Mouse (Mus musculus) midbrain, postnatal 0 days (tissue): ENCODE measurements around the gene Ncor1. TPM values are rescaled to one million over a fixed set of nuclear protein-coding genes. Genes with fewer than 3 reads are reported as not detected.
"Not testable (repeated sequence)": the region's sequence is repeated elsewhere in the genome, so short reads cannot be mapped to it uniquely, and the experiment has no call there.

Experiments
- ATAC-seq: fragments of 200-750 bp; cut with Nextera tagmentation; 2 replicates; pipeline ENCODE4 v1.8.0; 2017; ENCODE audit warnings: moderate number of reproducible peaks, mild to moderate bottlenecking, moderate TSS enrichment, moderate library complexity; ENCODE audit not compliant: low FRiP score
- DNase-seq: peaks from one replicate; pipeline ENCODE4 v3.0.0-alpha.2; 2015; ENCODE audit warnings: low spot score
- H3K27ac ChIP-seq: fragments of 300-500 bp; sonication (generic); 2 replicates; pipeline ENCODE4 v1.5.1; 2014; ENCODE audit warnings: low read depth, mild to moderate bottlenecking, low read length, mixed read lengths
- H3K27me3 ChIP-seq: fragments of 300-500 bp; sonication (generic); 2 replicates; pipeline ENCODE4 v1.6.1; 2014; ENCODE audit warnings: low read length, control low read depth, mixed read lengths; ENCODE audit not compliant: insufficient read depth
- H3K36me3 ChIP-seq: fragments of 300-500 bp; sonication (generic); 2 replicates; pipeline ENCODE4 v1.6.1; 2014; ENCODE audit warnings: low read length, control low read depth, mixed read lengths; ENCODE audit not compliant: insufficient read depth
- H3K4me1 ChIP-seq: fragments of 300-500 bp; sonication (generic); 2 replicates; pipeline ENCODE4 v1.6.1; 2014; ENCODE audit warnings: mild to moderate bottlenecking, control low read depth, antibody characterized with exemption, low read length, mixed read lengths; ENCODE audit not compliant: insufficient read depth
- H3K4me2 ChIP-seq: fragments of 300-500 bp; sonication (generic); 2 replicates; pipeline ENCODE4 v1.6.1; 2014; ENCODE audit warnings: low read depth, mild to moderate bottlenecking, low read length, mixed read lengths; ENCODE audit not compliant: poor library complexity, severe bottlenecking
- H3K4me3 ChIP-seq: fragments of 300-500 bp; sonication (generic); 2 replicates; pipeline ENCODE4 v1.5.1; 2014; ENCODE audit warnings: low read depth, mild to moderate bottlenecking, low read length, moderate library complexity
- H3K9ac ChIP-seq: fragments of 300-500 bp; sonication (generic); replicated peaks from 2 replicates; pipeline ENCODE4 v1.6.1; 2014; ENCODE audit warnings: mild to moderate bottlenecking, low read length, moderate library complexity, mixed read lengths; ENCODE audit not compliant: poor library complexity, severe bottlenecking
- H3K9me3 ChIP-seq: fragments of 300-500 bp; sonication (generic); 2 replicates; pipeline ENCODE4 v1.6.1; 2016; ENCODE audit warnings: low read length, control low read depth
- CTCF ChIP-seq: IDR thresholded peaks from 2 replicates; pipeline ENCODE4 v1.5.1; 2016; ENCODE audit warnings: antibody characterized with exemption, mild to moderate bottlenecking
- WGBS: fragments of 180-500 bp; shearing (Covaris S2); extraction: QIAGEN DNeasy Blood & Tissue Kit; methylation state at CpG from one replicate; pipeline ENCODE4 v1.1.7; 2014; 5-methylcytosine and 5-hydroxymethylcytosine counted together
- polyA plus RNA-seq: library from polyadenylated mRNA; unstranded; fragments of >200 nt; fragmentation: Nextera tagmentation; extraction: Ambion mirVana; gene quantifications from 2 replicates; pipeline ENCODE4 v1.2.1, GENCODE M21; 2015
- total RNA-seq: library from RNA; depleted of rRNA; stranded (reverse); fragments of >200 nt; gene quantifications from 2 replicates; pipeline ENCODE4 v1.2.3, GENCODE M21; 2014

Ncor1 gene
- total and polyA plus RNA-seq, 2 experiments from 2014 or later = 128 to 152 TPM

DNA sequence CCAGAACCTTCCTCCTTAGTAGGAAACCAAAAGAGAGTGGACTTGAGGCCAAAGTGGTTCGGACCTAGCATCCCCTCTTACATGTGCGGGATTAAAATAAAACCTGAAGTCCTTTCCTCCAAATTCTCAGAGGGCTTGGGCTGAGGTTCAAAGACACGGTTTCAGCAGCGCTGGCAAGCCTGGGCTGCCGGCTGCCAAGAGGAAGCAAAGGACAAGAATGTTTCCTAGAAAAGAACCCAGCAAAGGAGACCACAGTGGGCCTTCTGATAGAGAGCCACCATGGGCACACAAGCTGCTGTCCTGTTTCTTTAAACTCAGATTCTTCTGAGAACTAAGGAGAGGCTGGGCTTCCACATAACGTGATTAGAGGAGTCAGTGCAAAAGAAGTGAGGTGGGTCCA lies 20.6 kb upstream of the Ncor1 start:
- TF ChIP-seq CTCF = no peak
- Histone ChIP-seq H3K4me2 (no peak overlapping the region), H3K4me3 (no peak overlapping the region), H3K27me3 (no peaks in the 10 kb centered on the region), H3K36me3 (no peaks in the 10 kb centered on the region), H3K27ac (no peak overlapping the region), H3K9me3 (no peaks in the 10 kb centered on the region), H3K9ac (no peak overlapping the region), H3K4me1 (no peaks in the 10 kb centered on the region)
- DNase-seq (no peak), ATAC-seq (no peak)
- WGBS = 55% methylated on average over 6 of the region's 6 CpGs

DNA sequence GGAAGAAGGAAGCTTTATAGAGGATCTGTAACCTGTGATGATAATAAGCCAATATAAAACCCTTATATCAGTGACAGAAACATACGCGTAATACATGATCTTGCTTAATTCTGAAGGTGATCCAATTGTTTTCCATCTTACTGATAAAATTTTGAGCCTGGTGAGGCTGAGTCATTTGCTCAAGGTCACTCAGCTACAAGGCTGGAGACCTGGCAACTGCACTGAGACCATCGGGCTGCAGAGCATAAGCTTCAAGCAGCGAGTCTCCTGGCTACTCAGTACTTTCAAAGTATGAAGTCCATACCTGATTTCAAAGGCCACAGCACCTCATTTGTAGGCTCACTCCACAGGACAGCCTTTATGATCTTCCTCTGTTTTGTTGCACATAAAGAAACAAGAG lies 17.8 kb upstream of the Ncor1 start:
- H3K27ac ChIP-seq = no peak overlapping the region
- H3K4me1 ChIP-seq = no peaks in the 10 kb centered on the region
- ATAC-seq (no peak), DNase-seq (no peak)
- no peaks in the 10 kb centered on the region for H3K27me3 ChIP-seq
- no peaks in the 10 kb centered on the region for H3K36me3 ChIP-seq
- H3K9ac ChIP-seq = no peak overlapping the region
- no peak overlapping the region for H3K4me2 ChIP-seq
- no peaks in the 10 kb centered on the region for H3K9me3 ChIP-seq
- H3K4me3 ChIP-seq = no peak overlapping the region
- no peak for TF ChIP-seq CTCF
- WGBS = 97% methylated on average over 4 of the region's 4 CpGs

GRCm38 (mm10) chr11:62473516-62473915 lies 15.2 kb upstream of the Ncor1 start:
- no peak overlapping the region for H3K9ac ChIP-seq
- WGBS = 96% methylated on average over 5 of the region's 5 CpGs
- ATAC-seq = no peak

DNA sequence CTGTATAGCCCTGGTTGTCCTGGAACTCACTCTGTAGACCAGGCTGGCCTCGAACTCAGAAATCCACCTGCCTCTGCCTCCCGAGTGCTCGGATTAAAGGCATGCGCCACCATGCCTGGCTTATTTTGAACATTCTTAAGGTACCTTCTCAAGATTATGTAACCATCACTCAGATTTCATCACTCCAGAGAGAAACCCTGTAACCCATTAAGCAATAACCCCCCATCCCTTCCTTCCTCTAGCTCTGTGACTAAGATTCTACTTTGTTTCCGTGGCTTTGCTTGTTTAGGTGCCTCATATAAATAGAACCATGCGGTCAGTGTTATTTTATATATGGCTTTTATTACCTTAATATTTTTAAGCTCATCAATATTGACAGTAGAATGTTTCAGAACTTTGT lies 12.1 kb upstream of the Ncor1 start:
- Histone ChIP-seq H3K27me3 (no peaks in the 10 kb centered on the region), H3K36me3 (no peaks in the 10 kb centered on the region), H3K4me3 (no peak overlapping the region), H3K27ac (no peak overlapping the region), H3K4me2 (no peak overlapping the region), H3K9ac (no peak overlapping the region), H3K4me1 (no peaks in the 10 kb centered on the region), H3K9me3 (no peaks in the 10 kb centered on the region)
- no peak for DNase-seq
- 97% methylated on average over 6 of the region's 6 CpGs for WGBS
- no peak for TF ChIP-seq CTCF
- no peak for ATAC-seq

More at GRCm38 (mm10) chr11:62473516-62473915, 15.2 kb upstream of the Ncor1 start:
- H3K4me1 ChIP-seq = no peaks in the 10 kb centered on the region
- H3K4me2 ChIP-seq = no peak overlapping the region
- no peak for TF ChIP-seq CTCF
- H3K36me3 ChIP-seq = no peaks in the 10 kb centered on the region
- H3K27ac ChIP-seq = no peak overlapping the region
- H3K9me3 ChIP-seq = no peaks in the 10 kb centered on the region
- H3K4me3 ChIP-seq = no peak overlapping the region
- DNase-seq = no peak
- H3K27me3 ChIP-seq = no peaks in the 10 kb centered on the region

- not testable (repeated sequence) for ATAC-seq, H3K36me3 ChIP-seq, H3K9ac ChIP-seq, H3K27me3 ChIP-seq, H3K9me3 ChIP-seq, H3K4me3 ChIP-seq, H3K27ac ChIP-seq, H3K4me1 ChIP-seq, DNase-seq, H3K4me2 ChIP-seq
These were observed 8.9 kb upstream of the Ncor1 start for GRCm38 (mm10) chr11:62467289-62467688.

GRCm38 (mm10) chr11:62466546-62466945 lies 8.2 kb upstream of the Ncor1 start:
- no peak overlapping the region for H3K4me3 ChIP-seq
- ATAC-seq (no peak), DNase-seq (no peak)
- H3K9ac ChIP-seq = no peak overlapping the region
- no peak overlapping the region for H3K4me2 ChIP-seq
- no peaks in the 10 kb centered on the region for H3K4me1 ChIP-seq
- WGBS = 89% methylated on average over 3 of the region's 3 CpGs
- no peaks in the 10 kb centered on the region for H3K36me3 ChIP-seq
- TF ChIP-seq CTCF = no peak
- no peaks in the 10 kb centered on the region for H3K27me3 ChIP-seq
- H3K9me3 ChIP-seq = no peaks in the 10 kb centered on the region
- H3K27ac ChIP-seq = no peak overlapping the region
